Mouse (Mus musculus) gonadal fat pad, adult 2 months (tissue): ENCODE measurements around the gene AI481877. TPM values are rescaled to one million over a fixed set of nuclear protein-coding genes. Genes with fewer than 3 reads are reported as not detected.
A peak's percentile ranks its signal among the peaks of the same experiment; 100 is the strongest.

Source experiments
- DNase-seq: peaks from one replicate; pipeline ENCODE4 v3.0.0-alpha.2; 2012; ENCODE audit warnings: low read depth
- polyA plus RNA-seq: library from polyadenylated mRNA; depleted of rRNA; stranded (reverse); fragments of >200 nt; gene quantifications from 2 replicates; pipeline ENCODE4 v1.2.3, GENCODE M21; 2012

AI481877 gene
- polyA plus RNA-seq, 1 experiment: not detected

DNA sequence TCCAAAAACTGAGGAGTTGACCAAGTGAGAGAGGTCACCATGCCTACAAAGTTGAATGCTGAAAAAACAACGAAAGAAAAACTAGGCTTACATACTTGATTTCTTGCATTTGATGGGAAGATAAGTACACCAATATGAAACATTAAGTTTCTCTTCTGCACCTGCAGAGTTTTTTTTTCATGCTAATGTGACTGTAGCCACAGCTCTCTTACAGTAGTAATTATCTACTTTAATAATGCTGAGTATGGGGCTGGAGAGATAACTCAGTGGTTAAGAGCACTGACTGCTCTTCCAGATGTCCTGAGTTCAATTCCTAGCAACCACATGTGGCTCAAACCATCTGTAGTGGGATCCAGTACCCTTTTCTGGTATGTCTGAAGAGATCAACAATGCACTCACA lies 13.7 kb downstream of the AI481877 start:
- no peak for DNase-seq

GRCm38 (mm10) chr4:59123557-59123956 lies 15.2 kb downstream of the AI481877 start:
- no peak for DNase-seq

GRCm38 (mm10) chr4:59117644-59118495 lies 20.9 kb downstream of the AI481877 start:
- no peak for DNase-seq

- DNase-seq: no peak
These were observed 30.1 kb downstream of the AI481877 start for GRCm38 (mm10) chr4:59108721-59109120.

- DNase-seq: no peak
These were observed 30.9 kb downstream of the AI481877 start for GRCm38 (mm10) chr4:59107886-59108285.

DNA sequence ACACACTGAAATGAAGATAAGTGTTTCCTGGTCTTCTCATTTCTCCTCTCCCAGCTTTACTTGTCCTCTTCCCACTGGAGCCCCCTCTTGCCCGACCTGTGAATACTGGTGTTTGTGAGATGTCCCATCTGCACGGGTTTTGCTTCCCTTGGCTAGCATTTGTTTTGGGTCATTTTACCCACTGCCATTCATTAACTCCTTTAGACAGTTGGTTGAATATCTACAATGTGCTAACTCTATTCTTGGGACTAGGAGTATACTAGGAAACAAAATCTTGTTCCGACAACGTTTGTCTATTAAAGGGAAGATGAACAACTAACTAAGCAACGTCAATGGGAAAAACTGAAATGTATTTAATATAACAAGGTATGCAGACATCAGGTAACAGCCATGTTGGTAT lies 32.1 kb downstream of the AI481877 start:
- no peak for DNase-seq

GRCm38 (mm10) chr4:59104166-59104565 lies 34.6 kb downstream of the AI481877 start:
- no peak for DNase-seq

- DNase-seq: peak; percentile 17
These were observed 42.4 kb downstream of the AI481877 start for GRCm38 (mm10) chr4:59096393-59096792.

- DNase-seq: no peak
These were observed 49.4 kb downstream of the AI481877 start for GRCm38 (mm10) chr4:59089391-59089790.

- no peak for DNase-seq
These were observed 55.4 kb downstream of the AI481877 start for GRCm38 (mm10) chr4:59083430-59083829.

- no peak for DNase-seq
These were observed 69.5 kb downstream of the AI481877 start for GRCm38 (mm10) chr4:59069276-59069675.

DNA sequence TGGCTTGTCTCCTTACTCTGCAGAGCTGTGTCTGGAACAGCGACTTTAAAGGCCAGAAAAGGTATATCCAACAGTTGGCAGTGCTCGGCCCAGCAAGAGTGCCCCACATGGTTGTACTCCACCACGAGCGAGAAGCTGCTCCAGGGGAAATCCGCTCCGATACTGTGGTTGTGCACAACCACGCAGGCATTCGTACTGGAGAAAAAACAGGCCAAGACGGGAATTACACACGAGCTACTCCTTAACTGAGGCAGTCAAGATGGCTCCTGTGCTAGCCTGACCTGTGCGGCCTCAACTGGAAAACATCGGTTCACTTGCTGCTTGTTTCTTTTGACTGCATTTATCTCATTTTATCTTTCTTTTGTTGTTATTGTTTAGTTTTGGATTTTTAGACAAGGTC lies 76.3 kb downstream of the AI481877 start:
- no peak for DNase-seq

GRCm38 (mm10) chr4:59057929-59058328 lies 80.9 kb downstream of the AI481877 start:
- no peak for DNase-seq

- DNase-seq: no peak
These were observed 87.7 kb downstream of the AI481877 start for GRCm38 (mm10) chr4:59051081-59051480.

DNA sequence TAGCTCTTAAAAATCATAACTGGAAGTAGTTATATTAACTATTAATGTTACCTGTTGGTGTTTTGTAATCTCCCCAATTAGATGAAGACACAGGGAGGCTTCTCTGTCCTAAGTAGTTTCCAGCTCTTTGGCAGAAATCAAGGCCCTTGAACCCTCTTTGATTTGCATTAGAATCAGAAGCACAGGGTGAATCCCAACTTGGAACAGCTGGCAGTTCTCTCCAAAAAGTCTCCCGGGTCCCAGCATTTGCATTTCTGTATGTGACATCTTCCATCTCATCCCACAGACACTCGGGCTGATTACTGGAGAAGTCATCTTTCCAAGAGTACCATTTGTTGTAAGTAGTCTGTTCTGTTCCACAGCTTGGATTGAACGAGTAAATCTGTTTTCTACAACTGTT lies 91.6 kb downstream of the AI481877 start:
- no peak for DNase-seq

DNA sequence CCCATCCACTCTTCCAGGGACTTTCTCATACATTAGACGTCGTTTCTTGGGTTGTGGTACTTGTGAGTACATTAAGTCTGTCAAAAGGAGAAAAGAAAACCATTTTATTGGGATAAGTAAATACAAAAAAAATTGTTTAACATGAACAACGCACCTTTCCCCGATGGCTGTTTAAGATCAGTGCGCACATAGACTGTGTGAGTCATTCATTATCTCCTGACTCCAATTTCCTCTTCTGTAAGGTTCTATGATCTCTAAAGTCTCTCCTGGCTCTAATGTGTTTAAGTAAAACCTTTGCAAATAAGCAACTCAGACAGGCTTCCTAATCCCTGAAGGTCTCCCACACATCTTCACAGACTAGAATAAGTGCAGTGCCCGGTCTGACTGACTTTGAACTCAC lies 94.9 kb downstream of the AI481877 start:
- DNase-seq: no peak

- no peak for DNase-seq
These were observed 95.7 kb downstream of the AI481877 start for GRCm38 (mm10) chr4:59043074-59043473.

DNA sequence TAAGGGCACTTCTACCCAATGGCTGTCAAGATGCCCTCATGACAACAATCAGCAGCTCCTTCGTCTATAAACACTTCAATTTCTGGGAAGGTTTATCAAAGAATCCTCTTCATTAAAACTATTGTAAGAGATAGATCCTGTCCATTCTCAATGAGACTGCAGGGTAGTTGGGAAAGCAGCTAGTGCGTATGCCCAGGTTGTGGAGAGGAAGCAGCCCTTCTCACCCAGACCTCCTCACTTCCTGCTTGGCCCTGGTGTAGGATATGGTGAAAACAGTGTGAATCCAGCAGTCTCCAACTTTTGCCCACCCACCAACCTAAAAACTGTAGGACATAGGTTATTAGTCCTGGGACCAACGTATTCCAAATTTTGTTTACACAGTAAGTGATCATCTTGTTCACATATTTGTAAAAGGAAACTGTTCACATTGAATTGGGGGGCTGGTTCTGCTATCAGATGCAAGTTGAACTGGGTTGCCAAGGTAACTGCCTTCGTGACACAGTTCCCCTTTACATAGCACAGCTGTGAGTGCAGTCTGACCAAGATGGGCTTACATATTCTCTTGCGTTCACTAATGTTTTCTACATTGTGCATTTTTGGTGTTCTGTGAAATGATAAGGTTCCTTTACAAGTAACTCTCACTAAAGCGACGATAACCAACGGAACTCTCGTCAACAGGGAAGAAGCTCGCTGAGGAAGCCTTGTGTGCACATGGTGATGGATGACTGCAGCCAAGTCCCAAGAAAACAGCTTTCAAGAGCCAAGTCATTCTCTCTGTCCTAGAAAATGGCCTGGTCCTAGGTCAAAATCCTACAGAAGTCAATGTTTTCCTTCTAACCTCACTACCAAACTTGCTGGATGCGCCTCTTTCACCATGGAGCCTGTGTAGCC lies 98.1 kb downstream of the AI481877 start:
- DNase-seq: no peak

DNA sequence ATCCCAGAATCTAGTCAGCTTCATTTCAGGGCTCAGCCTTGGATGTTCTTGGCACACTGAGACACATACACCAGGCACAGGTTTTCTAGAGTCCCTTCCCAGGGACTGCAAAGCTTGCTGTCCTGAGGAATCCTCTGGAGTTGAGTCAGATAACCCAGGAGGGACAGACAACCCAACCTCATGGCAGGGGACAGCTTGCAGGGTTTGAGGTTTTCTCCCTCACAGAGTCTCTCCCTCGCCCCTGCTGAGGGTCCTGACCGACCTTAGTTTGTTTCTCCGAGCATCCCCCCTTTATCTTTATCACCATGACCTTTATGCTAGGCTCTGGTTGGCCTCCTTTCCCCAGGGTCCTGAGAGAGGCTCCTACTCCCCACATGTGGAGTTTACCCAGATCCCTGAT lies 101.3 kb downstream of the AI481877 start:
- DNase-seq: no peak

GRCm38 (mm10) chr4:59036490-59037127 lies 102.2 kb downstream of the AI481877 start:
- no peak for DNase-seq

DNA sequence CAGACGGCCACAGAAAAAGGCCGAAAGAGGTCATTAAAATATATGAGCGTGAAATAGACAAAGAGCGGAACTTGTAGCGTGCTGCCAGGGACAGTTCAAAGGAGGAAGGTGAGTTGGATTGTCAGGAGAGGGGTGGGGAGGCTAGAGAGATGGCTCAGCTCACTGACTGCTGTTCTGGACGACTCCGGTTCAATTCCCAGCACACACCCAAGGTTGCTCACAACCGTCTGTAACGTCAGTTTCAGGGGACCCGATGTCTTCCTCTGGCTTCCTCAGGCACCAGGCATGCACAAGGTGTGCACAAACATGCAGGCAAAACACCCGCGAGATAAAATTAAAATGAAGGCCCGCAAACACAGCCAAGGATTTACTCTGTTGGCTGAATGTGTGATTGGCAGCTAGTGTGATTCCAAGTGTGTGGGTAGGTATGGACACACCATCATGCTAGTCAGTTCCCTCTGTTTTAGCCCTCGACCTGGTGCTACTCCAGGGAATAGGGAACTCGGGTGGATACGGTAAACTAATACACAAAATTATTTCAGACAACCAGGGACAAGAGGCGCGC lies 102.9 kb downstream of the AI481877 start:
- DNase-seq: no peak
